Mouse (Mus musculus) neural tube, embryonic 12.5 days (tissue): ENCODE data around the gene Ppp2r3d. TPM values are rescaled to one million over a fixed set of nuclear protein-coding genes. Genes with fewer than 3 reads are reported as not detected.

ENCODE experiments used
- polyA plus RNA-seq: library from polyadenylated mRNA; unstranded; fragments of >200 nt; fragmentation: Nextera tagmentation; extraction: Ambion mirVana; gene quantifications from 2 replicates; pipeline ENCODE4 v1.2.1, GENCODE M21; 2016

The Ppp2r3d gene
- polyA plus RNA-seq, 1 experiment from 2014 or later, result 199 TPM

Other genes starting within 250 kb of the Ppp2r3d start
- gene 2010315B03Rik, start 164.2 kb downstream of the Ppp2r3d start, polyA plus RNA-seq, result 7.1 and 8.8 TPM in 2 replicates
- not detected in 2 replicates for gene Gm21836, start 16.9 kb upstream of the Ppp2r3d start, polyA plus RNA-seq